Mouse (Mus musculus): ENCODE results near the gene Pde8b. TPM values are rescaled to one million over a fixed set of nuclear protein-coding genes. Genes with fewer than 3 reads are reported as not detected.

Gene Pde8b
- polyA plus RNA-seq, 1 experiment from 2014 or later: 6.9 TPM

DNA sequence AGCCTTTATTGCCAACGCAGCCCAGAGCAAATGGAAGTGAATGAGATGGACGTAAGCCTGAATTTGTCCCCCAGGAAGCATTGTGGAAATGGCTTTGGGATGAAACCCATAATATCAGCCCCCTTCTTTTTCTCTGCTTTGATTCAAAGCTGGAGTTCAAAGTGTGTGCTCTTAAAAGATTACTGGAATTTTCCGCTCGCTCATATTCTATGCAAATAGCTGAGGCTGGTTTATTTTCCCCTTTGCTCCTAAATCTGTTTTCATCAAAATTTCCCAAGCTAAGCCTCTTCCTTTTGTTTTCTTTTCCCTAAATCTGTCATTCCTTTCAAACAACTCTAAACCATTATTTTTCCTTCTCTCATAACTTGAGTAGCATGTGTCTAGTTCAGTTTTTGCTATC is 129.6 kb downstream of the Pde8b start:
- 77% methylated on average over 4 of the region's 4 CpGs for WGBS
- H3K4me1 ChIP-seq (replicated peaks; ENCODE audit: control insufficient read depth, insufficient read depth, low read length): no peaks in the 10 kb centered on the region; the same call in 1 of the 2 replicates
- no peak for DNase-seq (ENCODE audit: low spot score)

DNA sequence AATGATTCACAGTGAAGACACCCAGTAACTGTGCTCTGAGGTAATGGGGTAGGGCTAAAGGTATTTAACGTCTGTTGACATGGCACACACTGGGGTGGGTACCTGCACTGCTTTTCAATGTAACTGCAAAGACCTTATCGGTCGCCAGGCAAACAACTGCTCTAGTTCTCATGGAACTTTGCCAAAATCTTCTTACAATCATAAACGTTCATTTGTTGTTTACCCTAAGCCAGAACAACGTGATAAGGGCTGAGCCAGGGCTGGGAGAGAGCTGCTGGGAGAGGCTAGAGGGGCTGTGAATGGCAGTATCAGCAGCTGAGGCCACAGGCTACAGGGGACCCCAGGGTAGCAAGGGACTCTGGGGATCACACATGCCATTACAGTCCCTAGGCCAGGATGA is 136.4 kb downstream of the Pde8b start:
- Histone ChIP-seq H3K36me3 (ENCODE audit: control insufficient read depth, insufficient read depth, low read length) (no peaks in the 10 kb centered on the region), H3K9me3 (ENCODE audit: control insufficient read depth, low read length) (no peaks in the 10 kb centered on the region), H3K4me3 (ENCODE audit: low read depth, low read length) (no peak overlapping the region), H3K4me1 (replicated peaks; ENCODE audit: control insufficient read depth, insufficient read depth, low read length) (0 out of 2 replicates have a peak, but pooled peaks cover 8% of the 10 kb centered on the region), H3K27ac (ENCODE audit: low read depth) (no peak overlapping the region), H3K9ac (ENCODE audit: low read length) (no peak overlapping the region), H3K4me2 (ENCODE audit: low read length) (no peak overlapping the region), H3K27me3 (replicated peaks; ENCODE audit: control insufficient read depth, insufficient read depth, low read length) (no peaks in the 10 kb centered on the region)
- peak; percentile 94 for ATAC-seq (replicated peaks; ENCODE audit: low FRiP score, low TSS enrichment, low read depth)
- DNase-seq (ENCODE audit: low spot score): no peak
- 28% methylated on average over 5 of the region's 5 CpGs for WGBS

More for the DNA sequence above, 129.6 kb downstream of the Pde8b start:
- Histone ChIP-seq H3K9me3 (ENCODE audit: control insufficient read depth, low read length) (no peaks in the 10 kb centered on the region), H3K9ac (ENCODE audit: low read length) (no peak overlapping the region), H3K27me3 (replicated peaks; ENCODE audit: control insufficient read depth, insufficient read depth, low read length) (no peaks in the 10 kb centered on the region), H3K36me3 (ENCODE audit: control insufficient read depth, insufficient read depth, low read length) (no peaks in the 10 kb centered on the region), H3K27ac (ENCODE audit: low read depth) (no peak overlapping the region), H3K4me3 (ENCODE audit: low read depth, low read length) (no peak overlapping the region), H3K4me2 (ENCODE audit: low read length) (no peak overlapping the region)
- no peak for ATAC-seq (replicated peaks; ENCODE audit: low FRiP score, low TSS enrichment, low read depth)

DNA sequence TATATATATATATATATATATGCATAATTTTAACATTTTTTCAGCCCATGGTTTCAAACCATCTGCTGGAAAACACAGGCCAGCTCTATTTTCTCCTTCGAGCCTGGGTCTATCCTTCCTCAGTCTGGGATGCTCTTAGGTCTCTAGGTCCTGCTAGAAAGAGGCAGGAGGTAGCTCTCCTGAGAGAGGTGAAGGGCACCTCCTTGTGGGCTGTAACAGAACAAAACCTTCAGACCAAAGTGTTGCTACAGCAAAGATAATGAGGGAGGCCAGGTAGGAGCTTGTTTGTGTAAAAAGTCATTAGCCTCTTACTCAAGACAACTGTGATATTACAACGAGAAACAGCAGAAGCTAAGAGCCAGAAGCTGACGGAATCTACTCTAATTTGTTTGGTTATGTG is 140.6 kb downstream of the Pde8b start:
- Histone ChIP-seq H3K4me2 (ENCODE audit: low read length) (no peak overlapping the region), H3K9me3 (ENCODE audit: control insufficient read depth, low read length) (no peaks in the 10 kb centered on the region), H3K27ac (ENCODE audit: low read depth) (no peak overlapping the region), H3K27me3 (replicated peaks; ENCODE audit: control insufficient read depth, insufficient read depth, low read length) (no peaks in the 10 kb centered on the region), H3K36me3 (ENCODE audit: control insufficient read depth, insufficient read depth, low read length) (no peaks in the 10 kb centered on the region), H3K9ac (ENCODE audit: low read length) (no peak overlapping the region), H3K4me1 (replicated peaks; ENCODE audit: control insufficient read depth, insufficient read depth, low read length) (0 out of 2 replicates have a peak, but pooled peaks cover 11% of the 10 kb centered on the region), H3K4me3 (ENCODE audit: low read depth, low read length) (no peak overlapping the region)
- DNase-seq (ENCODE audit: low spot score) (no peak), ATAC-seq (replicated peaks; ENCODE audit: low FRiP score, low TSS enrichment, low read depth) (no peak)
- WGBS: 49% methylated on average over 3 of the region's 3 CpGs

DNA sequence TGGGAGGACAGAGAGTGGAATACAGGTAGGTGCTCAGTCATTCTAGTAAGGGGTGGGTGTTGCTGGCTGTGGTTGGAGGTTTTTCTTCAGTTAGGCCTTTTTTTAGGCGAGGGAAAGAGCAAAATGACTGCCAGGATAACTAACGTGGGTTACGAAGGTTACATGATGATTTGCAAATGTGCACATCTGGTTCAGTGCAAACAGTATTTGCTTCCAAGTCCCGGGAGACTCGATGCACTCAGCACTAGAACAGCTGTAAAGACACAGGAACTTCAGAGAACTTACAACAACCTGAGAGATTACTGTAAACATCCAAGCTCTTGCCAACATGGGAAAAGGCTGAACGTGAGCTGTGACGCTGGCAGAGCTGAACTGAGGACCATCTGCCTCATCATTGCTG is 142.1 kb downstream of the Pde8b start:
- no peak for ATAC-seq (replicated peaks; ENCODE audit: low FRiP score, low TSS enrichment, low read depth)
- Histone ChIP-seq H3K4me3 (ENCODE audit: low read depth, low read length) (no peak overlapping the region), H3K27ac (ENCODE audit: low read depth) (no peak overlapping the region), H3K4me2 (ENCODE audit: low read length) (no peak overlapping the region), H3K4me1 (replicated peaks; ENCODE audit: control insufficient read depth, insufficient read depth, low read length) (0 out of 2 replicates have a peak, but pooled peaks cover 5% of the 10 kb centered on the region), H3K9ac (ENCODE audit: low read length) (no peak overlapping the region), H3K9me3 (ENCODE audit: control insufficient read depth, low read length) (no peaks in the 10 kb centered on the region), H3K27me3 (replicated peaks; ENCODE audit: control insufficient read depth, insufficient read depth, low read length) (no peaks in the 10 kb centered on the region), H3K36me3 (ENCODE audit: control insufficient read depth, insufficient read depth, low read length) (no peaks in the 10 kb centered on the region)
- WGBS: 44% methylated on average over 7 of the region's 7 CpGs
- DNase-seq (ENCODE audit: low spot score): no peak

DNA sequence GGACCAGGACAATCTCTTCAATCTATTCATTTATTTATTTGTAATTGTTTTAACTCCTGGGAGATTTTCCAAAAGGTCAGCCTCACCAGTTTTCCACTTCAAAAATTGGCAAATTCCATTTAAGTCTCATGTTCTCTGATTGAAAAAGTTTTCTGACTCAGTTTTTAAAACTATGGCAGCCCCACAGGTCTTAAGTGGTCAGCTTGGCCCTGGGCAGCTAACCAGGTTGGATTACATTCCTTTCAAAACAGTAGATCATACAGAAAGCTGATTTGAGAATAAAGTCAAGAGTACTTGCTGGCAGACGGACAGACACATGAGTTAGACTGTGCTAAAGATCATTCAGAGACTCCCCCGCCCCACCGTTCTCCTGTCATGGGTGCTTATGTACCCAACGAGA is 145.3 kb downstream of the Pde8b start:
- no peaks in the 10 kb centered on the region for H3K36me3 ChIP-seq (ENCODE audit: control insufficient read depth, insufficient read depth, low read length)
- no peak overlapping the region for H3K4me2 ChIP-seq (ENCODE audit: low read length)
- H3K27me3 ChIP-seq (replicated peaks; ENCODE audit: control insufficient read depth, insufficient read depth, low read length): no peaks in the 10 kb centered on the region
- 78% methylated on average over 4 of the region's 4 CpGs for WGBS
- no peak for ATAC-seq (replicated peaks; ENCODE audit: low FRiP score, low TSS enrichment, low read depth)
- H3K4me3 ChIP-seq (ENCODE audit: low read depth, low read length): no peak overlapping the region
- H3K9me3 ChIP-seq (ENCODE audit: control insufficient read depth, low read length): no peaks in the 10 kb centered on the region
- H3K4me1 ChIP-seq (replicated peaks; ENCODE audit: control insufficient read depth, insufficient read depth, low read length): 0 out of 2 replicates have a peak, but pooled peaks cover 3% of the 10 kb centered on the region
- no peak overlapping the region for H3K9ac ChIP-seq (ENCODE audit: low read length)
- no peak overlapping the region for H3K27ac ChIP-seq (ENCODE audit: low read depth)
- DNase-seq (ENCODE audit: low spot score): no peak

DNA sequence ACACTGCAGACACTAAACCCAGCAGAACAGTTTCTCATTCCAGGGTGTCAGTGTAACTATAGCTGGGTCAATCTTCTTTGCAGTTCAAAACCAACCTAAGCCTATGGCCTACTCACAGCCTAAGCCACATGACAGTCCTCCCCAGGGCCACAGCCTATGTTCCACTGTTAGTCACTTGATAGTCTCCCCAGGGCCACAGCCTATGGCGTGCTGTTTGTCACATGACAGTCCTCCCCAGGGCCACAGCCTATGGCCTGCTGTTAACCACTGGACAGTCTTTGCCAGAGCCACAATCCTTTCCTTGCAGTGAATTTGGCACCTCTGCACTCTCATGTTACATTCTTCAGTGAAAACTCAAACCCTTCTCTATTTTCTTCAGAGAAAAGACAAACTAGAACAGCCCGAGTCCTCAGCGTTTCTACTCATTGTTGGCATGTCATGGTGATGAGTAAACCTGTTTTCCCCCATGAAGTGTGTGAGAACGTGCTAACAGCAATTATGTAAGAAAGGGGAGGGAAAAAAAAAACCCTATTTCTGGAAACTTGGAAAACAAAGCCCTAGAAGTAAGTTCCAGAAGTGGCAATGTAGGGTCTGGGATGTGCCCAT is 147.0 kb downstream of the Pde8b start:
- H3K27ac ChIP-seq (ENCODE audit: low read depth): no peak overlapping the region
- no peak overlapping the region for H3K9ac ChIP-seq (ENCODE audit: low read length)
- DNase-seq (ENCODE audit: low spot score) (no peak), ATAC-seq (replicated peaks; ENCODE audit: low FRiP score, low TSS enrichment, low read depth) (no peak)
- no peak overlapping the region for H3K4me2 ChIP-seq (ENCODE audit: low read length)
- 75% methylated on average over 4 of the region's 4 CpGs for WGBS
- H3K4me3 ChIP-seq (ENCODE audit: low read depth, low read length): no peak overlapping the region
- H3K9me3 ChIP-seq (ENCODE audit: control insufficient read depth, low read length): no peaks in the 10 kb centered on the region
- H3K27me3 ChIP-seq (replicated peaks; ENCODE audit: control insufficient read depth, insufficient read depth, low read length): no peaks in the 10 kb centered on the region
- H3K4me1 ChIP-seq (replicated peaks; ENCODE audit: control insufficient read depth, insufficient read depth, low read length): 0 out of 2 replicates have a peak, but pooled peaks cover 1% of the 10 kb centered on the region
- no peaks in the 10 kb centered on the region for H3K36me3 ChIP-seq (ENCODE audit: control insufficient read depth, insufficient read depth, low read length)

DNA sequence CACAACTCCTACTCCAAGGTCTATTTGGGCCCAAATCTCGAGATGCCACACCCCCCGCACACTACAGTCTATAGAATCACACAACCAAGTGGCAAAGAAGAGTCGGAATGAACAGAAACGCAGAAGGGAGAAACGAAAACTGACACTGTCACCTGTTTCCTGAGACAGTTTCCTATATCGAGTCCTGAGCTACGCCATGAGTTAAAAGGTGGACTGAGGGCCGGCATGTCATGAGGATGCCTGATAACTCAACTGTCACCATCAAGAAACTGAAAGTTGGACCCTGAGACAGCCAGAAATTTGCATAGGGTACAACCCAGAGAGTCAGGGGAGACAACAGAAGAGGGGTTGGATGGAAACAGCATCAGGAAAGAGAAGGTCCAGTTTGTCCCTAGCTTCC is 148.8 kb downstream of the Pde8b start:
- no peaks in the 10 kb centered on the region for H3K27me3 ChIP-seq (replicated peaks; ENCODE audit: control insufficient read depth, insufficient read depth, low read length)
- ATAC-seq (replicated peaks; ENCODE audit: low FRiP score, low TSS enrichment, low read depth) (no peak), DNase-seq (ENCODE audit: low spot score) (no peak)
- 94% methylated on average over 8 of the region's 8 CpGs for WGBS
- no peaks in the 10 kb centered on the region for H3K9me3 ChIP-seq (ENCODE audit: control insufficient read depth, low read length)
- no peak overlapping the region for H3K9ac ChIP-seq (ENCODE audit: low read length)
- no peak overlapping the region for H3K4me2 ChIP-seq (ENCODE audit: low read length)
- H3K27ac ChIP-seq (ENCODE audit: low read depth): no peak overlapping the region
- no peaks in the 10 kb centered on the region for H3K36me3 ChIP-seq (ENCODE audit: control insufficient read depth, insufficient read depth, low read length)
- H3K4me3 ChIP-seq (ENCODE audit: low read depth, low read length): no peak overlapping the region
- H3K4me1 ChIP-seq (replicated peaks; ENCODE audit: control insufficient read depth, insufficient read depth, low read length): no peaks in the 10 kb centered on the region

DNA sequence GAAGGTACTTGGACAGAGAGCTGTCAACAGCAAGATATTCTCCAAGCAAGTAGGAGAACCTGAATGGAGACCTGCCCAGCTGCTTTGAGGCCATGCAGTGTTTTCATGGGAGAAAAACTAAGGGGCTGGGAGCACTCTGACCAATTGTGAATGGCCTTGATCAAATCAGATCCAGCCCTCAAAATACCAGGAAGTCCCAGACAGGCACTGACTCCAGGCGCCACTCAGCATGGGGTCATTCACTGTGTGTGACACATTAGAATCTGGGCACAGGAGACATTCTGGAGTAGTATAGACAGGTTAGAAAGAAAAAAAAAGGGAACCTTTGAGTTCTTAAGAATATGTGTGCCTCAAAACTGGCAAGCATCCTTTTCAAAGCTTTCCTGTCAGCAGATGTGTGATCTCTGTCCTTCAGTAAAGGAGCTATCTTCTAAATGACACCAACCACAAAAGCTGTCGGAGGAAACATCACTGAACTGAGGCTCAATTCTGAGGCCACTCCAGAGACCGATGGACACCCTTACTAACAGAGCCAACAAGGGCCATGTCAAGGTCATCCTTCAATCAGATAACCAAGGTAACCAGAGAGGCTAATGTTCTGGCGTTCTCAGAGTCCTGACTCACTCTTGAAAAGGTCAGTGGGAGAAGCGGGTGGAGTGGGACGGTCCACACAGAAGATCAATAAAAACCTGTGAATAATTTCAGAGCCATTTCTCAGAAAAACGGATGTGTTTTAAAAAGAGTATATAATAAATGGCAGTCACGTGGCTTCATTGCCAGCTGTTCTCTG is 151.0 kb downstream of the Pde8b start:
- Histone ChIP-seq H3K27ac (ENCODE audit: low read depth) (no peak overlapping the region), H3K4me3 (ENCODE audit: low read depth, low read length) (no peak overlapping the region), H3K9me3 (ENCODE audit: control insufficient read depth, low read length) (no peaks in the 10 kb centered on the region), H3K4me2 (ENCODE audit: low read length) (no peak overlapping the region), H3K36me3 (ENCODE audit: control insufficient read depth, insufficient read depth, low read length) (no peaks in the 10 kb centered on the region), H3K4me1 (replicated peaks; ENCODE audit: control insufficient read depth, insufficient read depth, low read length) (0 out of 2 replicates have a peak, but pooled peaks cover 2% of the 10 kb centered on the region), H3K9ac (ENCODE audit: low read length) (no peak overlapping the region), H3K27me3 (replicated peaks; ENCODE audit: control insufficient read depth, insufficient read depth, low read length) (no peaks in the 10 kb centered on the region)
- WGBS: 66% methylated on average over 8 of the region's 8 CpGs
- DNase-seq (ENCODE audit: low spot score): no peak
- no peak for ATAC-seq (replicated peaks; ENCODE audit: low FRiP score, low TSS enrichment, low read depth)
